In genomic region chr6:17905776-17906175, GRCm38 (mm10) we compare ENCODE assay signal across 20 mouse cellular contexts.
DNase-seq lines count a peak whose midpoint lies in the region; ATAC-seq and TF ChIP-seq lines count a peak whose summit lies in the region.
"Had no signal": no experiment of that assay in that cellular context is flagged by ENCODE, and none has a peak within 500 bp of the region (broad histone marks: within the 10 kb centered on the region; RNA-seq: fewer than 3 reads in every experiment).

No protein-coding gene starts in this region.

- H3K36me3 ChIP-seq in hindbrain, embryonic 15.5 days = peaks cover 17% of the 10 kb centered on the region
- H3K36me3 ChIP-seq in hindbrain, postnatal 0 days (ENCODE audit: insufficient read depth, low read length) = 0 out of 2 replicates have a peak, but pooled peaks cover 4% of the 10 kb centered on the region
- H3K36me3 ChIP-seq in midbrain, embryonic 10.5 days = peaks cover 13% of the 10 kb centered on the region
- H3K36me3 ChIP-seq in midbrain, embryonic 14.5 days (ENCODE audit: control insufficient read depth, insufficient read depth, low read length) = peaks cover 32% of the 10 kb centered on the region; the same call in 1 of the 2 replicates
- H3K36me3 ChIP-seq in limb, embryonic 13.5 days = no peaks in the 10 kb centered on the region
- H3K36me3 ChIP-seq in midbrain, postnatal 0 days (ENCODE audit: insufficient read depth, low read length) = peaks cover 4% of the 10 kb centered on the region; the same call in 1 of the 2 replicates

- no peak for TF ChIP-seq CTCF in hindbrain, postnatal 0 days (IDR thresholded peaks at IDR 0.05; ENCODE audit: low read depth)
- TF ChIP-seq CTCF in midbrain, postnatal 0 days (IDR thresholded peaks at IDR 0.05) = no peak

- H3K27me3 ChIP-seq in hindbrain, embryonic 15.5 days = no peaks in the 10 kb centered on the region
- no peaks in the 10 kb centered on the region for H3K27me3 ChIP-seq in hindbrain, postnatal 0 days (ENCODE audit: insufficient read depth, low read length)
- H3K27me3 ChIP-seq in midbrain, embryonic 10.5 days (ENCODE audit: low read depth, poor library complexity, severe bottlenecking) = no peaks in the 10 kb centered on the region
- no peaks in the 10 kb centered on the region for H3K27me3 ChIP-seq in midbrain, embryonic 14.5 days (ENCODE audit: control insufficient read depth, insufficient read depth, low read length)
- H3K27me3 ChIP-seq in limb, embryonic 13.5 days = no peaks in the 10 kb centered on the region
- no peaks in the 10 kb centered on the region for H3K27me3 ChIP-seq in midbrain, postnatal 0 days (ENCODE audit: insufficient read depth, low read length)
- H3K27me3 ChIP-seq: CH12.LX; neural tube, embryonic 12.5 days had no signal

- H3K27ac ChIP-seq in hindbrain, embryonic 15.5 days (replicated peaks) = no peak overlapping the region
- H3K27ac ChIP-seq in hindbrain, postnatal 0 days = no peak overlapping the region
- H3K27ac ChIP-seq in midbrain, embryonic 10.5 days (replicated peaks) = peak overlapping the region; percentile 59
- H3K27ac ChIP-seq in midbrain, embryonic 14.5 days (replicated peaks; ENCODE audit: low read depth, low read length) = no peak overlapping the region
- peak overlapping the region; percentile 44 for H3K27ac ChIP-seq in limb, embryonic 13.5 days
- no peak overlapping the region for H3K27ac ChIP-seq in midbrain, postnatal 0 days (ENCODE audit: low read depth, low read length)
- H3K27ac ChIP-seq: kidney, postnatal 0 days; macrophage; neural tube, embryonic 12.5 days had no signal

- H3K4me1 ChIP-seq in hindbrain, embryonic 15.5 days (replicated peaks) = no peaks in the 10 kb centered on the region
- no peaks in the 10 kb centered on the region for H3K4me1 ChIP-seq in hindbrain, postnatal 0 days (ENCODE audit: insufficient read depth, low read length)
- peaks cover 36% of the 10 kb centered on the region for H3K4me1 ChIP-seq in midbrain, embryonic 10.5 days
- peaks cover 20% of the 10 kb centered on the region for H3K4me1 ChIP-seq in midbrain, embryonic 14.5 days (ENCODE audit: control insufficient read depth, insufficient read depth, low read length)
- peaks cover 29% of the 10 kb centered on the region for H3K4me1 ChIP-seq in limb, embryonic 13.5 days
- H3K4me1 ChIP-seq in midbrain, postnatal 0 days (ENCODE audit: insufficient read depth, low read length) = no peaks in the 10 kb centered on the region; the same call in 1 of the 2 replicates
- H3K4me1 ChIP-seq: neural tube, embryonic 12.5 days had no signal

- no peak for DNase-seq in hindbrain, postnatal 0 days (ENCODE audit: low spot score)
- no peak for DNase-seq in midbrain, embryonic 10.5 days (ENCODE audit: low spot score)
- DNase-seq in midbrain, embryonic 14.5 days = no peak
- no peak for DNase-seq in midbrain, postnatal 0 days (ENCODE audit: low spot score)
- DNase-seq in adrenal gland, postnatal 25 days = no peak
- no peak for DNase-seq in frontal cortex, postnatal 25 days (ENCODE audit: low spot score in 2 of 2)
- DNase-seq: adrenal gland, postnatal 14 days; cerebellum, adult 11 months; cerebellum, postnatal 25 days; embryo, embryonic 11 days; gastrocnemius, postnatal 36 days; kidney, adult 11 months; liver; thymus, postnatal 25 days had no signal

- no peak overlapping the region for H3K4me3 ChIP-seq in hindbrain, embryonic 15.5 days
- H3K4me3 ChIP-seq in hindbrain, postnatal 0 days (ENCODE audit: low read length) = no peak overlapping the region
- H3K4me3 ChIP-seq in midbrain, embryonic 10.5 days = no peak overlapping the region
- no peak overlapping the region for H3K4me3 ChIP-seq in midbrain, embryonic 14.5 days (replicated peaks; ENCODE audit: low read depth, low read length)
- H3K4me3 ChIP-seq in limb, embryonic 13.5 days = no peak overlapping the region
- H3K4me3 ChIP-seq in midbrain, postnatal 0 days (ENCODE audit: low read depth, low read length) = no peak overlapping the region
- H3K4me3 ChIP-seq: neural tube, embryonic 12.5 days had no signal

- no peaks in the 10 kb centered on the region for H3K9me3 ChIP-seq in hindbrain, embryonic 15.5 days
- no peaks in the 10 kb centered on the region for H3K9me3 ChIP-seq in hindbrain, postnatal 0 days (ENCODE audit: low read length)
- H3K9me3 ChIP-seq in midbrain, embryonic 10.5 days (replicated peaks) = no peaks in the 10 kb centered on the region
- no peaks in the 10 kb centered on the region for H3K9me3 ChIP-seq in midbrain, embryonic 14.5 days (ENCODE audit: control insufficient read depth, low read length)
- H3K9me3 ChIP-seq in limb, embryonic 13.5 days = no peaks in the 10 kb centered on the region
- H3K9me3 ChIP-seq in midbrain, postnatal 0 days (ENCODE audit: low read length) = no peaks in the 10 kb centered on the region
- H3K9me3 ChIP-seq: neural tube, embryonic 12.5 days had no signal

- 28% methylated on average over 3 of the region's 3 CpGs for WGBS in hindbrain, embryonic 15.5 days
- WGBS in hindbrain, postnatal 0 days = 30% methylated on average over 3 of the region's 3 CpGs
- WGBS in midbrain, embryonic 10.5 days = 43% methylated on average over 3 of the region's 3 CpGs
- 20% methylated on average over 3 of the region's 3 CpGs for WGBS in midbrain, embryonic 14.5 days
- 63% methylated on average over 3 of the region's 3 CpGs for WGBS in limb, embryonic 13.5 days
- WGBS in midbrain, postnatal 0 days = 31% methylated on average over 3 of the region's 3 CpGs

- H3K9ac ChIP-seq in hindbrain, embryonic 15.5 days = no peak overlapping the region
- H3K9ac ChIP-seq in hindbrain, postnatal 0 days (replicated peaks; ENCODE audit: low read length) = no peak overlapping the region
- no peak overlapping the region for H3K9ac ChIP-seq in midbrain, embryonic 14.5 days (replicated peaks; ENCODE audit: low read length)
- H3K9ac ChIP-seq in limb, embryonic 13.5 days = no peak overlapping the region
- 0 out of 2 replicates have a peak overlapping the region, but pooled peaks have one; percentile 9 for H3K9ac ChIP-seq in midbrain, postnatal 0 days (replicated peaks; ENCODE audit: low read length, poor library complexity, severe bottlenecking)
- H3K9ac ChIP-seq: neural tube, embryonic 12.5 days had no signal

- no peak overlapping the region for H3K4me2 ChIP-seq in hindbrain, embryonic 15.5 days
- no peak overlapping the region for H3K4me2 ChIP-seq in hindbrain, postnatal 0 days (ENCODE audit: low read depth, low read length)
- no peak overlapping the region for H3K4me2 ChIP-seq in midbrain, embryonic 14.5 days (ENCODE audit: low read length)
- no peak overlapping the region for H3K4me2 ChIP-seq in limb, embryonic 13.5 days (replicated peaks)
- no peak overlapping the region for H3K4me2 ChIP-seq in midbrain, postnatal 0 days (ENCODE audit: low read depth, low read length, poor library complexity, severe bottlenecking)
- H3K4me2 ChIP-seq: neural tube, embryonic 12.5 days had no signal

- ATAC-seq in hindbrain, embryonic 15.5 days (ENCODE audit: low FRiP score, low read depth) = 0 out of 2 replicates have a peak, but pooled peaks have one; percentile 45
- no peak for ATAC-seq in hindbrain, postnatal 0 days
- ATAC-seq in midbrain, embryonic 14.5 days (ENCODE audit: low FRiP score, low TSS enrichment) = no peak
- ATAC-seq in limb, embryonic 13.5 days (ENCODE audit: low FRiP score, low read depth) = no peak
- no peak for ATAC-seq in midbrain, postnatal 0 days (ENCODE audit: low FRiP score)

Comparison
In these comparisons a context has a peak if more than half of its experiments do, and no peak if none do; other contexts are left out.
1. H3K27ac ChIP-seq: peak in midbrain, embryonic 10.5 days (single experiment) and limb, embryonic 13.5 days (single experiment); none in hindbrain, embryonic 15.5 days (single experiment), hindbrain, postnatal 0 days (single experiment), midbrain, embryonic 14.5 days (single experiment) and midbrain, postnatal 0 days (single experiment).